Mouse (Mus musculus) E14TG2a.4 (cell line): Measurements from ENCODE around the gene Apoc1.

ENCODE experiments used
- CTCF ChIP-seq: conservative IDR thresholded peaks from 2 replicates; pipeline ENCODE4 v1.5.1; 2014; ENCODE audit warnings: low read length
- NANOG ChIP-seq: IDR thresholded peaks from 2 replicates; pipeline ENCODE4 v1.6.1; 2014; ENCODE audit warnings: borderline replicate concordance, low read length, mixed read lengths
- POU5F1 ChIP-seq: IDR thresholded peaks from 2 replicates; pipeline ENCODE4 v1.6.1; 2014; ENCODE audit warnings: low read length, borderline replicate concordance

GRCm38 (mm10) chr7:19699827-19700148, 7.3 kb upstream of the Apoc1 start:
- TF ChIP-seq CTCF (no peak), NANOG (no peak), POU5F1 (no peak)
